Mouse (Mus musculus): ENCODE data around the gene Nr0b1. TPM values are rescaled to one million over a fixed set of nuclear protein-coding genes. Genes with fewer than 3 reads are reported as not detected.

The Nr0b1 gene
- not detected for total RNA-seq (2022)

DNA sequence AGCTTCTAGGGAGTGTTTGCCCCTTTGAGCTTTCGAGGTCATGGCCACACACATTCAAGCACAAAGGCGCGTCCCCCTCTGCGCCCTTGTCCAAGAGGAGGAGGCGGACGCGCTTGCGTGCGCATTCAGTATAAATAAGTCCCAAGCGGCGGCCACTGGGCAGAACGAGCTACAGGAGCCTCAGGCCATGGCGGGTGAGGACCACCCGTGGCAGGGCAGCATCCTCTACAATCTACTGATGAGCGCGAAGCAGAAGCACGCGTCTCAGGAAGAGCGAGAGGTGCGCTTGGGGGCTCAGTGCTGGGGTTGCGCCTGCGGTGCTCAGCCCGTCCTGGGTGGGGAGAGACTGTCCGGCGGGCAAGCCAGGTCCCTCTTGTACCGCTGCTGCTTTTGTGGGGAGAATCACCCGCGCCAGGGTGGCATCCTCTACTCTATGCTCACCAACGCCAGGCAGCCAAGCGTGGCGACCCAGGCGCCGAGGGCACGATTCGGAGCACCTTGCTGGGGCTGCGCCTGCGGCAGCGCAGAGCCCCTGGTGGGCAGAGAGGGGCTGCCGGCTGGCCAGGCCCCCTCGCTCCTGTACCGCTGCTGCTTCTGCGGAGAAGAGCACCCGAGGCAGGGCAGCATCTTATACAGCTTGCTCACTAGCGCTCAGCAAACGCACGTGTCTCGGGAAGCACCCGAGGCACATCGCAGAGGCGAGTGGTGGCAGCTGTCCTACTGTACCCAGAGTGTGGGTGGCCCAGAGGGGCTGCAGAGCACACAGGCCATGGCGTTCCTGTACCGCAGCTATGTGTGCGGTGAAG is at the start of gene Nr0b1:
TSS of gene Nr0b1 (plus strand) at position 151 of the 806 bp plus-strand sequence.
- DNase-seq (ENCODE audit: low spot score in 2 of 2): no peak

GRCm38 (mm10) chrX:86187250-86187649 is 4.3 kb upstream of the Nr0b1 start:
- DNase-seq (ENCODE audit: low spot score in 2 of 2): no peak

GRCm38 (mm10) chrX:86192420-86192994 is 943 bp downstream of the Nr0b1 start:
- DNase-seq (ENCODE audit: low spot score in 2 of 2): no peak

- DNase-seq (ENCODE audit: low spot score in 2 of 2): no peak
These were observed 1.8 kb downstream of the Nr0b1 start for GRCm38 (mm10) chrX:86193386-86193785.

- DNase-seq (ENCODE audit: low spot score in 2 of 2): no peak
These were observed 45.7 kb downstream of the Nr0b1 start for GRCm38 (mm10) chrX:86237246-86237645.

Other genes starting within 250 kb of the Nr0b1 start
- not detected for gene Samt3, start 147.6 kb upstream of the Nr0b1 start, total RNA-seq (2022)
- gene Mageb4, start 113.3 kb downstream of the Nr0b1 start, total RNA-seq (2022): not detected

Measured in gastrocnemius, adult 8-10 months (tissue).